8 mouse cellular contexts compared by ENCODE assay signal in genomic region chr12:98627392-98628259, GRCm38 (mm10). TPM values are rescaled to one million over a fixed set of nuclear protein-coding genes. Genes with fewer than 3 reads are reported as not detected.
DNase-seq lines count a peak whose midpoint lies in the region; ATAC-seq lines count a peak whose summit lies in the region.

Gene Spata7 (plus strand): TSS chr12:98628157.

- DNase-seq in adrenal gland, adult 18-20 months (ENCODE audit: low spot score in 2 of 2): peak; percentile 68 to 75
- DNase-seq in embryo, embryonic 10.5 days (ENCODE audit: low spot score): peak; percentile 96
- DNase-seq in gastrocnemius, postnatal 14 days: peak; percentile 82
- peak; percentile 73 to 86 for DNase-seq in left cerebral cortex, adult 9 months (ENCODE audit: low spot score in 2 of 2)
- peak; percentile 84 to 91 for DNase-seq in right cerebral cortex, adult 2 months (ENCODE audit: low spot score in 2 of 2)
- peak; percentile 36 for DNase-seq in urinary bladder, postnatal 10 days (ENCODE audit: low spot score)

- intact Hi-C loops in gastrocnemius, postnatal 14 days (cut with DNase I; ENCODE audit: low total_unique reads): no loop called here

- H3K4me1 ChIP-seq in megakaryocyte, embryonic 14.5 days: peaks cover 18% of the 10 kb centered on the region

- H3K27me3 ChIP-seq in megakaryocyte, embryonic 14.5 days (replicated peaks): no peaks in the 10 kb centered on the region

- peaks cover 3% of the 10 kb centered on the region for H3K36me3 ChIP-seq in megakaryocyte, embryonic 14.5 days (replicated peaks; ENCODE audit: low read length)

- H3K4me3 ChIP-seq in megakaryocyte, embryonic 14.5 days (replicated peaks): peak within 1 kb of the TSS; percentile 95

- ATAC-seq in inflammation-experienced regulatory T-cells, adult 6 months: peak; percentile 82

- H3K9me3 ChIP-seq in megakaryocyte, embryonic 14.5 days: peaks cover 10% of the 10 kb centered on the region

RNA-seq across cellular contexts. Expression of gene Spata7, which starts in this region (rescaled TPM):
- 1 to 10 TPM; 7.6 to 7.8 TPM for total RNA-seq in adrenal gland, adult 18-20 months (2021)
- 1 to 10 TPM; 3.4 to 3.8 TPM for total RNA-seq in gastrocnemius, postnatal 14 days (2021)
- polyA plus RNA-seq in inflammation-experienced regulatory T-cells, adult 6 months (2017; shearing (Covaris generic)): 1 to 10 TPM; 1.0 to 1.6 (median 1.3) TPM
- 1.2 and 2.0 TPM in 2 replicates for polyA plus RNA-seq in megakaryocyte, embryonic 14.5 days (2012; ENCODE audit: insufficient read depth, low replicate concordance)

Comparison
In these comparisons a context has a peak if more than half of its experiments do, and no peak if none do; other contexts are left out.
1. Peak in every context shown above with its lines: DNase-seq, ATAC-seq and H3K4me3 ChIP-seq.
2. DNase-seq: peak in every context shown above with its lines; median percentile 96 in embryo, embryonic 10.5 days; 88 in right cerebral cortex, adult 2 months; 82 in gastrocnemius, postnatal 14 days; 80 in left cerebral cortex, adult 9 months; 72 in adrenal gland, adult 18-20 months; 36 in urinary bladder, postnatal 10 days.